Mouse (Mus musculus) midbrain, embryonic 13.5 days (tissue): ENCODE measurements around the gene Kif22. TPM values are rescaled to one million over a fixed set of nuclear protein-coding genes. Genes with fewer than 3 reads are reported as not detected.

Source experiments
- ATAC-seq: fragments of 200-750 bp; cut with Nextera tagmentation; 2 replicates; pipeline ENCODE4 v1.8.0; 2017; ENCODE audit warnings: mild to moderate bottlenecking, moderate TSS enrichment, moderate library complexity
- H3K27ac ChIP-seq: fragments of 300-500 bp; sonication (generic); 2 replicates; pipeline ENCODE4 v1.5.1; 2015; ENCODE audit warnings: inconsistent platforms, mild to moderate bottlenecking, moderate library complexity
- H3K27me3 ChIP-seq: fragments of 300-500 bp; sonication (generic); 2 replicates; pipeline ENCODE4 v1.6.1; 2015; ENCODE audit warnings: mild to moderate bottlenecking, inconsistent platforms
- H3K36me3 ChIP-seq: fragments of 300-500 bp; sonication (generic); 2 replicates; pipeline ENCODE4 v1.6.1; 2015; ENCODE audit warnings: mild to moderate bottlenecking, inconsistent platforms
- H3K4me1 ChIP-seq: fragments of 300-500 bp; sonication (generic); replicated peaks from 2 replicates; pipeline ENCODE4 v1.6.1; 2015; ENCODE audit warnings: inconsistent platforms
- H3K4me2 ChIP-seq: fragments of 300-500 bp; sonication (generic); replicated peaks from 2 replicates; pipeline ENCODE4 v1.6.1; 2015; ENCODE audit warnings: moderate library complexity, mild to moderate bottlenecking, inconsistent platforms
- H3K4me3 ChIP-seq: fragments of 300-500 bp; sonication (generic); replicated peaks from 2 replicates; pipeline ENCODE4 v1.5.1; 2015; ENCODE audit warnings: mild to moderate bottlenecking, inconsistent platforms
- H3K9ac ChIP-seq: fragments of 300-500 bp; sonication (generic); replicated peaks from 2 replicates; pipeline ENCODE4 v1.6.1; 2015; ENCODE audit warnings: mild to moderate bottlenecking, inconsistent platforms
- H3K9me3 ChIP-seq: fragments of 300-500 bp; sonication (generic); 2 replicates; pipeline ENCODE4 v1.6.1; 2016; ENCODE audit warnings: mild to moderate bottlenecking, inconsistent platforms
- WGBS: fragments of 180-500 bp; shearing (Covaris S2); methylation state at CpG from one replicate; pipeline ENCODE4 v1.1.7; 2015; 5-methylcytosine and 5-hydroxymethylcytosine counted together
- microRNA-seq: library from miRNA; unstranded; fragments of <30 nt; microRNA quantifications from one replicate; pipeline ENCODE4, GENCODE M21; 2016
- polyA plus RNA-seq: library from polyadenylated mRNA; unstranded; fragments of >200 nt; fragmentation: Nextera tagmentation; extraction: Ambion mirVana; gene quantifications from 2 replicates; pipeline ENCODE4 v1.2.1, GENCODE M21; 2015

Gene Kif22
- polyA plus RNA-seq, 1 experiment from 2014 or later = 57.5 TPM

- no peak for ATAC-seq
- Histone ChIP-seq H3K9me3 (no peaks in the 10 kb centered on the region), H3K27me3 (no peaks in the 10 kb centered on the region), H3K9ac (no peak overlapping the region), H3K36me3 (no peaks in the 10 kb centered on the region), H3K4me1 (no peaks in the 10 kb centered on the region), H3K4me3 (no peak overlapping the region), H3K4me2 (no peak overlapping the region), H3K27ac (no peak overlapping the region)
- 91% methylated on average over 10 of the region's 10 CpGs for WGBS
These were observed 42.7 kb downstream of the Kif22 start for GRCm38 (mm10) chr7:126999568-126999967.

DNA sequence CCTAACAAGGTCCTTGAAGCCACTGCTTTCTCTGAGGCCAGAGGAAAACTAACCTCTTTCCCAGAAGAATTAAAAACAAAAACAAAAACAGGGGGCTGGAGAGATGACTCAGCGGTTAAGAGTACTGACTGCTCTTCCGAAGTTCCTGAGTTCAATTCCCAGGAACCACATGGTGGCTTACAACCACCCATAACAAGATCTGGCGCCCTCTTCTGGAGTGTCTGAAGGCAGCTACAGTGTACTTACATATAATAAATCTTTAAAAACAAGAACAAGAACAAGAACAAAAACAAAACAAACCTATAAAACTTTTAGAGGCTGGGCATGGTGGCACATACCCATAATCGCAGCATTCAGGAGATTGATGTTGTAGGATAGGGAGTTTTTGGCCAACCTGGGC lies 45.8 kb downstream of the Kif22 start:
- H3K4me3 ChIP-seq = no peak overlapping the region
- no peaks in the 10 kb centered on the region for H3K27me3 ChIP-seq
- H3K27ac ChIP-seq = no peak overlapping the region
- no peaks in the 10 kb centered on the region for H3K4me1 ChIP-seq
- no peaks in the 10 kb centered on the region for H3K9me3 ChIP-seq
- ATAC-seq = no peak
- WGBS = 80% methylated on average over 4 of the region's 4 CpGs
- no peaks in the 10 kb centered on the region for H3K36me3 ChIP-seq
- H3K9ac ChIP-seq = no peak overlapping the region
- H3K4me2 ChIP-seq = no peak overlapping the region

DNA sequence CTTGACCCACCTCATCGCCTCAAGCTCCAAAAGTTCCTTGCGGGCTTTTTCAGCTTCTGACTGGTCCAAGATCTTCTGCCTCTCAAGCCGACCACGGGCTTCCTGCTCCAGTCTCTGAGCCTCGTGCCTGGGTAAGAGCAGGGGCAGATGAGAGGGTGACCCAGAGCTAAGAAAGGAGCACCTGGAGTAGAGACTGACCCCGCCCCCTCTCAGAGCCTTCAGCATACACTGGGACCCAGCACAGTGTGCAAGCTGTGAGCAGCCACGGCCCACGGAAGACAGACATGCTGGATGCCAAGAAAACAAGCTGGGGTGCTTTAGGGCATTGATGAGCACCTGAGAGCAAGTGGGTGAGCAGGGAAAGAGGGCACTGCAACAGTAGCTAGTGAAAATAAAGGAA lies 53.5 kb downstream of the Kif22 start:
- ATAC-seq = no peak
- H3K27ac ChIP-seq = no peak overlapping the region
- no peak overlapping the region for H3K9ac ChIP-seq
- H3K27me3 ChIP-seq = no peaks in the 10 kb centered on the region
- WGBS = 71% methylated on average over 8 of the region's 8 CpGs
- no peak overlapping the region for H3K4me3 ChIP-seq
- no peaks in the 10 kb centered on the region for H3K4me1 ChIP-seq
- no peaks in the 10 kb centered on the region for H3K9me3 ChIP-seq
- H3K4me2 ChIP-seq = no peak overlapping the region
- H3K36me3 ChIP-seq = no peaks in the 10 kb centered on the region

DNA sequence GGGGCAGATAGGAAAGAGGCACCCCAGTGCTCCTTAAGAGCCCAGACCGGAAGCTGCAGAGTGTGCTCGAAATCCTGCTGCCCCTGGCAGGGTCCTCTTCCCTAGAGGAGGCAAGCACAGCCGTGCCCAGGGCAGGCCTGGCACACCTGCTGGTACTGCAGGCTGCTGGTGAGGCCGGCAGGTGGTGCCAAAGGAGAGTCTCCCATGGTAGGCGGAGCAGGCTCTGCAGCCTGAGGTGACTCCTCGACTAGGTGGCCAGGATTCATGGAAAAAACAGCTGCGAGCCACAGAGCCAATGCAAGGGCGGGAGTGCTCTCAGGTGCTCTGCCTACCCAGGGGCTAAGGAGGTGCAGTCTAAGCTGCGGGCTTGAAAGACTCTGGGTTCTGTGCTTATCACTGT lies 56.0 kb downstream of the Kif22 start:
- Histone ChIP-seq H3K4me3 (no peak overlapping the region), H3K27ac (no peak overlapping the region), H3K4me2 (no peak overlapping the region), H3K36me3 (peaks cover 3% of the 10 kb centered on the region; the same call in 1 of the 2 replicates), H3K9ac (no peak overlapping the region), H3K4me1 (no peaks in the 10 kb centered on the region), H3K9me3 (no peaks in the 10 kb centered on the region), H3K27me3 (no peaks in the 10 kb centered on the region)
- ATAC-seq = no peak
- WGBS = 51% methylated on average over 9 of the region's 9 CpGs

GRCm38 (mm10) chr7:126984667-126985444 lies 57.4 kb downstream of the Kif22 start:
- Histone ChIP-seq H3K4me3 (no peak overlapping the region), H3K36me3 (peaks cover 16% of the 10 kb centered on the region), H3K9me3 (no peaks in the 10 kb centered on the region), H3K27me3 (no peaks in the 10 kb centered on the region), H3K9ac (no peak overlapping the region), H3K4me1 (no peaks in the 10 kb centered on the region), H3K27ac (no peak overlapping the region), H3K4me2 (no peak overlapping the region)
- WGBS = 71% methylated on average over 10 of the region's 10 CpGs
- no peak for ATAC-seq

GRCm38 (mm10) chr7:126983113-126983512 lies 59.2 kb downstream of the Kif22 start:
- H3K4me3 ChIP-seq = no peak overlapping the region
- H3K27me3 ChIP-seq = no peaks in the 10 kb centered on the region
- 84% methylated on average over 7 of the region's 7 CpGs for WGBS
- H3K36me3 ChIP-seq = peaks cover 33% of the 10 kb centered on the region
- H3K4me1 ChIP-seq = peaks cover 3% of the 10 kb centered on the region; the same call in 1 of the 2 replicates
- H3K4me2 ChIP-seq = no peak overlapping the region
- no peak overlapping the region for H3K9ac ChIP-seq
- no peaks in the 10 kb centered on the region for H3K9me3 ChIP-seq
- no peak overlapping the region for H3K27ac ChIP-seq
- no peak for ATAC-seq

DNA sequence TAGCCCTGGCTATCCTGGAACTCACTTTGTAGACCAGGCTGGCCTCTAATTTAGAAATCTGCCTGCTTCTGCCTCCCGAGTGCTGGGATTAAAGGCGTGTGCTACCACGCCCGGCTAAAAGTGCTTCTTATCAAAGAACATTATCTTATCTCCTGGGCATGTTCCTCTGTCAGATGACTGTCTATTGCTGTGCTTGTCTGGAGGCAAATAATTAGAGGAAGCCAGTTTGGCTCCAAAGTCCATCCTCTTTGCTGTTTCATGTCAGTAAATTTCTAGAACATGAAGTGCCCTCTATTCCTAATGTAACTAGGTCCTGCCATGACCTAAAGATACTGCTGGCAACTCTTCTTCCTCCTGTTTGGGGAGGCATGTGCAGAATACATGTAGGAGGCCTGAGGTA lies 60.2 kb downstream of the Kif22 start:
- Histone ChIP-seq H3K4me3 (no peak overlapping the region), H3K4me2 (no peak overlapping the region), H3K27ac (no peak overlapping the region), H3K4me1 (peaks cover 13% of the 10 kb centered on the region), H3K27me3 (no peaks in the 10 kb centered on the region), H3K36me3 (peaks cover 35% of the 10 kb centered on the region), H3K9ac (no peak overlapping the region), H3K9me3 (no peaks in the 10 kb centered on the region)
- 95% methylated on average over 4 of the region's 4 CpGs for WGBS
- no peak for ATAC-seq

DNA sequence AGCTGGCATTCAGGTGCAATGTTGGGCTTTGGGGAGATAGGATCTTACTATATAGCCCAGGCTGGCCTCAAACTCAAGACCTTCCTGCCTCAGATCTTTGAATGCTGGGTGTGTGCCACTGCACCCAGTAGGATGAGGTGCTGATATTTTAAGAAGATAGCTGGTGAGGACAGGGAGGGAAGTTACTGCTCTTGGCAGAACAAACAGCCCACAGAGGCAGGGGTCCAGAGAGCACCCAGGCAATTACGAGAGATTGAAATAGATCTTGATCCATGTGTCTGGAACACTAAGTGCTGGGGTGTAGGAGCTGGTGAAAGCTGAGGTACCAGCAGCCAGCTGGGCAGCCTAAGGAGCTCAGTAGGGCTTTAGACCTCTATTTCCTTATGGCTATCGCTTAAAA lies 60.7 kb downstream of the Kif22 start:
- WGBS = 92% methylated on average over 2 of the region's 2 CpGs
- Histone ChIP-seq H3K4me3 (no peak overlapping the region), H3K4me1 (peaks cover 17% of the 10 kb centered on the region), H3K36me3 (peaks cover 35% of the 10 kb centered on the region), H3K9me3 (no peaks in the 10 kb centered on the region), H3K27me3 (no peaks in the 10 kb centered on the region), H3K9ac (no peak overlapping the region), H3K4me2 (no peak overlapping the region), H3K27ac (no peak overlapping the region)
- no peak for ATAC-seq

DNA sequence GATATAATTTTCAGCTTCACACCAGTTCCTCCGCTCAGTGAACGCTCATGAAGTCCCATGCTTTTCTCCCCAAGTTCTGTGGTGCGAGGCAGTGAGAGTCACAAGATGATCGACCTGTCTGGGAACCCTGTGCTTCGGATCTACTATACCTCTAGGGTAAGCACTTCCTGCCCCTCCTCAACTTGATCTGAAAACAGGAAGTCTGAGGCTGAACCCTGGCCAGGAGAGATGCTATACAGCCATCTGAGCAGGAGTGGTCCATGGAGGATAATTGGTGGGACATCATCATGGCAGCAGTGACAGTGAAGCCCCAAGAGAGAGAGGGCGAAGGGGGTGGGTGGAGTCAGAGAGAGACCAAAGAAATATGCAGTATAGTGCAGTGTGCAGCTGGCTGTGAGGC lies 63.4 kb downstream of the Kif22 start:
- H3K4me2 ChIP-seq = no peak overlapping the region
- H3K4me1 ChIP-seq = peaks cover 17% of the 10 kb centered on the region
- 94% methylated on average over 6 of the region's 6 CpGs for WGBS
- ATAC-seq = no peak
- H3K4me3 ChIP-seq = no peak overlapping the region
- no peak overlapping the region for H3K27ac ChIP-seq
- no peak overlapping the region for H3K9ac ChIP-seq
- no peaks in the 10 kb centered on the region for H3K9me3 ChIP-seq
- no peaks in the 10 kb centered on the region for H3K27me3 ChIP-seq
- peaks cover 35% of the 10 kb centered on the region for H3K36me3 ChIP-seq

Small RNAs within 50 kb of the gene (microRNA-seq; reads per million reads assigned to microRNA genes)
- gene Gm44343 = not detected

Other genes starting within 250 kb of the Kif22 start
- 224 and 241 TPM in 2 replicates for gene Ppp4c, start 250.0 kb downstream of the Kif22 start, polyA plus RNA-seq
- 48.3 and 52.6 TPM in 2 replicates for gene Fam57b, start 244.8 kb downstream of the Kif22 start, polyA plus RNA-seq
- not detected in 2 replicates for gene 4930451I11Rik, start 210.8 kb downstream of the Kif22 start, polyA plus RNA-seq
- 5.3 and 8.5 TPM in 2 replicates for gene Doc2a, start 195.1 kb downstream of the Kif22 start, polyA plus RNA-seq
- 26.8 and 28.5 TPM in 2 replicates for gene Hirip3, start 180.5 kb downstream of the Kif22 start, polyA plus RNA-seq
- 84.3 and 88.8 TPM in 2 replicates for gene Ino80e, start 180.1 kb downstream of the Kif22 start, polyA plus RNA-seq
- gene Taok2, start 157.8 kb downstream of the Kif22 start, polyA plus RNA-seq = 61.4 and 63.1 TPM in 2 replicates
- gene Tmem219, start 119.6 kb downstream of the Kif22 start, polyA plus RNA-seq = 33.2 and 35.0 TPM in 2 replicates
- 84.3 and 85.7 TPM in 2 replicates for gene Kctd13, start 113.6 kb downstream of the Kif22 start, polyA plus RNA-seq
- 5.5 and 5.8 TPM in 2 replicates for gene Asphd1, start 92.9 kb downstream of the Kif22 start, polyA plus RNA-seq
- 34.9 and 35.3 TPM in 2 replicates for gene Sez6l2, start 91.9 kb downstream of the Kif22 start, polyA plus RNA-seq
- 101 and 108 TPM in 2 replicates for gene Cdipt, start 66.6 kb downstream of the Kif22 start, polyA plus RNA-seq
- 0.72 and 0.85 TPM in 2 replicates for gene Cdiptos, start 66.4 kb downstream of the Kif22 start, polyA plus RNA-seq
- 3.0 and 3.7 TPM in 2 replicates for gene Mvp, start 27.9 kb downstream of the Kif22 start, polyA plus RNA-seq
- 0.30 TPM in 1 of 2 replicates, not detected in the other for gene Pagr1b, start 26.0 kb downstream of the Kif22 start, polyA plus RNA-seq
- 39.8 and 40.8 TPM in 2 replicates for gene Pagr1a, start 25.1 kb downstream of the Kif22 start, polyA plus RNA-seq
- 72.0 and 73.9 TPM in 2 replicates for gene Gm42742, start 21.4 kb downstream of the Kif22 start, polyA plus RNA-seq
- 10.8 and 11.9 TPM in 2 replicates for gene Prrt2, start 21.3 kb downstream of the Kif22 start, polyA plus RNA-seq
- 58.2 and 72.5 TPM in 2 replicates for gene Maz, start 15.4 kb downstream of the Kif22 start, polyA plus RNA-seq
- not detected in 2 replicates for gene Zg16, start 44.9 kb upstream of the Kif22 start, polyA plus RNA-seq
- 0.90 and 1.5 TPM in 2 replicates for gene AI467606, start 48.9 kb upstream of the Kif22 start, polyA plus RNA-seq
- 0.79 and 0.98 TPM in 2 replicates for gene Qprt, start 79.8 kb upstream of the Kif22 start, polyA plus RNA-seq
- 0.06 and 0.09 TPM in 2 replicates for gene Spn, start 95.4 kb upstream of the Kif22 start, polyA plus RNA-seq
- gene Cd2bp2, start 153.6 kb upstream of the Kif22 start, polyA plus RNA-seq = 90.8 and 96.1 TPM in 2 replicates
- 30.0 and 30.7 TPM in 2 replicates for gene Tbc1d10b, start 166.0 kb upstream of the Kif22 start, polyA plus RNA-seq
- gene Mylpf, start 166.4 kb upstream of the Kif22 start, polyA plus RNA-seq = 8.5 and 9.0 TPM in 2 replicates
- gene Zfp553, start 190.6 kb upstream of the Kif22 start, polyA plus RNA-seq = 69.3 and 75.4 TPM in 2 replicates
- gene Sept1, start 190.7 kb upstream of the Kif22 start, polyA plus RNA-seq = 27.1 and 28.3 TPM in 2 replicates
- gene Zfp771, start 201.8 kb upstream of the Kif22 start, polyA plus RNA-seq = 50.5 and 59.7 TPM in 2 replicates
- gene Dctpp1, start 218.2 kb upstream of the Kif22 start, polyA plus RNA-seq = 142 and 143 TPM in 2 replicates
- 52.4 and 54.0 TPM in 2 replicates for gene Sephs2, start 231.6 kb upstream of the Kif22 start, polyA plus RNA-seq